Mouse (Mus musculus) limb, embryonic 11.5 days (tissue): ENCODE measurements around the gene Olfr1386. TPM values are rescaled to one million over a fixed set of nuclear protein-coding genes. Genes with fewer than 3 reads are reported as not detected.
"Not testable (repeated sequence)": the region's sequence is repeated elsewhere in the genome, so short reads cannot be mapped to it uniquely, and the experiment has no call there.

Experiments used
- ATAC-seq: fragments of 200-750 bp; cut with Nextera tagmentation; 2 replicates; pipeline ENCODE4 v1.8.0; 2017; ENCODE audit warnings: low read depth; ENCODE audit not compliant: insufficient number of reproducible peaks, low FRiP score, low TSS enrichment
- DNase-seq: peaks from one replicate; pipeline ENCODE4 v3.0.0-alpha.2; 2015; ENCODE audit warnings: low spot score
- H3K27ac ChIP-seq: fragments of 300-500 bp; sonication (generic); replicated peaks from 2 replicates; pipeline ENCODE4 v1.5.1; 2014; ENCODE audit warnings: low read depth, mild to moderate bottlenecking, low read length
- H3K27me3 ChIP-seq: fragments of 300-500 bp; sonication (generic); 2 replicates; pipeline ENCODE4 v1.6.1; 2014; ENCODE audit warnings: mild to moderate bottlenecking, low read length, mixed read lengths; ENCODE audit not compliant: control insufficient read depth, insufficient read depth
- H3K36me3 ChIP-seq: fragments of 300-500 bp; sonication (generic); 2 replicates; pipeline ENCODE4 v1.6.1; 2014; ENCODE audit warnings: mild to moderate bottlenecking, low read length, moderate library complexity, mixed read lengths; ENCODE audit not compliant: control insufficient read depth, insufficient read depth
- H3K4me1 ChIP-seq: fragments of 300-500 bp; sonication (generic); 2 replicates; pipeline ENCODE4 v1.6.1; 2014; ENCODE audit warnings: low read length, mixed read lengths; ENCODE audit not compliant: control insufficient read depth, insufficient read depth
- H3K4me2 ChIP-seq: fragments of 300-500 bp; sonication (generic); 2 replicates; pipeline ENCODE4 v1.6.1; 2014; ENCODE audit warnings: low read depth, mild to moderate bottlenecking, moderate library complexity; ENCODE audit not compliant: severe bottlenecking
- H3K4me3 ChIP-seq: fragments of 300-500 bp; sonication (generic); 2 replicates; pipeline ENCODE4 v1.5.1; 2014; ENCODE audit warnings: low read depth, low read length
- H3K9ac ChIP-seq: fragments of 300-500 bp; sonication (generic); 2 replicates; pipeline ENCODE4 v1.6.1; 2014; ENCODE audit warnings: mild to moderate bottlenecking, low read length
- H3K9me3 ChIP-seq: fragments of 300-500 bp; sonication (generic); 2 replicates; pipeline ENCODE4 v1.6.1; 2016; ENCODE audit warnings: low read length; ENCODE audit not compliant: control insufficient read depth
- WGBS: fragments of 180-500 bp; shearing (Covaris S2); extraction: QIAGEN DNeasy Blood & Tissue Kit; methylation state at CpG from one replicate; pipeline ENCODE4 v1.1.7; 2014; 5-methylcytosine and 5-hydroxymethylcytosine counted together
- polyA plus RNA-seq: library from polyadenylated mRNA; unstranded; fragments of >200 nt; fragmentation: Nextera tagmentation; extraction: Ambion mirVana; gene quantifications from 2 replicates; pipeline ENCODE4 v1.2.1, GENCODE M21; 2014

The Olfr1386 gene
- polyA plus RNA-seq, result not detected in 2 replicates

DNA sequence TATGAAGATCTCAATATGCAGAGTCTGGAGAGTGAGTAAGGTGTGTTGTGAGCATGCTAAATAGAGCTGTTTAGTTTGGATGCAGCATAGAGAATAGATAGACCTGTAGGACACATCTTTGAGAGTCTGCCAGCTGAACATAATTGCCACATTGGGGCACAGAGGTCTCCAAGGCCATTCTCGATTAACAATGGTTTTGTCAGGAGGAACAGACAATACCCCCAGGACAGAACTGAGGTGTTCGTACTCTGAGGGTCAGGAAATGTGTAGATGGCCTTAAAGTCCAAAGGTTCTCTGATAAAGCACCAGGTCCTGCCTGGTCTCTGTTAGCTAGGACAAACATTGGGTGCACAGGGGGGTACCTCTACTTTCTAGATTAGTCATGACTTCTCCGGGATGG is at the start of gene Olfr1386:
Olfr1386 (plus strand) TSS at position 301 of the 400 bp plus-strand sequence.
- not testable (repeated sequence) for H3K9ac ChIP-seq, ATAC-seq, H3K27ac ChIP-seq, H3K4me2 ChIP-seq, DNase-seq, H3K4me3 ChIP-seq, H3K27me3 ChIP-seq, H3K9me3 ChIP-seq, H3K4me1 ChIP-seq, H3K36me3 ChIP-seq
- WGBS, result 86% methylated on average over 2 of the region's 3 CpGs

DNA sequence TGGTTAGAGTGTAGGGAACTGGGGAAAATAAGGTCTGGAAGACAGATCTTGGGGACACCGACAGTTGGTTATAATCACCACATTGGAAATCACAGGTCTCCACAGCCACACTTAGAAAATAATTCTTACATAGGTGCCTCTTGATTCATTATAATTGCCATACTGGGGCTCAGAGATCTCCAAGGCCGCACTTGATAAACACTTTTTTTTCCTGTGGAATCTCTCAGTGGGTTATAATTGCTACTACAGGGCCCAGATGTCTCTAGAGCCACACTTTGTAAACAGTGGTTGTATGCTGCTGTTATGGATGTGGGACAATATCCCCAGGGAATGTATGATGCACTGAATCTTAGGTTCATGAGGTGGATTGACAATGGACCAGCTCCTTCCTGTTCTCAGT is 42.1 kb upstream of the Olfr1386 start, which contains the start of gene Olfr1389:
Olfr1389 (plus strand) TSS at position 301 of the 400 bp plus-strand sequence.
- no peak within 1 kb of the TSS for H3K27ac ChIP-seq
- DNase-seq, result no peak
- ATAC-seq, result no peak
- H3K4me3 ChIP-seq, result no peak within 1 kb of the TSS
- 90% methylated on average over 2 of the region's 2 CpGs for WGBS
- no peaks in the 10 kb centered on the region for H3K27me3 ChIP-seq
- H3K4me2 ChIP-seq, result no peak within 1 kb of the TSS
- H3K4me1 ChIP-seq, result no peaks in the 10 kb centered on the region
- H3K36me3 ChIP-seq, result no peaks in the 10 kb centered on the region
- H3K9me3 ChIP-seq, result no peaks in the 10 kb centered on the region
- H3K9ac ChIP-seq, result no peak within 1 kb of the TSS

- Histone ChIP-seq H3K27ac (no peak overlapping the region), H3K36me3 (no peaks in the 10 kb centered on the region), H3K27me3 (no peaks in the 10 kb centered on the region), H3K9me3 (no peaks in the 10 kb centered on the region), H3K4me3 (no peak overlapping the region), H3K4me2 (no peak overlapping the region), H3K4me1 (no peaks in the 10 kb centered on the region), H3K9ac (no peak overlapping the region)
- no peak for ATAC-seq
- 88% methylated on average over 1 of the region's 1 CpGs for WGBS
- DNase-seq, result no peak
Measured at GRCm38 (mm10) chr11:49425257-49425927, 39.5 kb upstream of the Olfr1386 start.

GRCm38 (mm10) chr11:49429641-49430040 is 35.2 kb upstream of the Olfr1386 start:
- no peak overlapping the region for H3K4me2 ChIP-seq
- no peak overlapping the region for H3K4me3 ChIP-seq
- H3K4me1 ChIP-seq, result no peaks in the 10 kb centered on the region
- H3K36me3 ChIP-seq, result no peaks in the 10 kb centered on the region
- no peak overlapping the region for H3K27ac ChIP-seq
- H3K9ac ChIP-seq, result no peak overlapping the region
- 84% methylated on average over 2 of the region's 2 CpGs for WGBS
- no peaks in the 10 kb centered on the region for H3K27me3 ChIP-seq
- H3K9me3 ChIP-seq, result no peaks in the 10 kb centered on the region
- no peak for ATAC-seq
- no peak for DNase-seq

DNA sequence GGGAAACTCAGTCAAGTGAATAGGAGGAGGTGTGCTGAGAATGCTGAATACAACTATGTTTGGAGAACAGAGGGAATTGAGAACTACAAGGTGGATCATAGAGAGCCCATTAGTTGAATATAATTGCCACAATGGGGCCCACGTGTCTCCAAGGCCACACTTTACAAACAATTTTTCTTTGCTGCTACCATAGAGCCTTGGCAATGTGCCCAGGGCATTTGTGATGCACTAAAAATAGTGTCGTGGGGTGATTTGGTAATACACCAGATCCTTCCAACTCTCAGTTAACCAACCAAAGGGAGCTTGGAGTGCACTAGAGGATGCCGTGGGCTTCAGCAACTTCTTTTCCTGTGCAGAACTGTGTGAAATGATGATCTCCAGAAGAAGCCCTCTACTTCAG is 28.4 kb upstream of the Olfr1386 start, which contains the start of gene Olfr1388:
Olfr1388 (plus strand) TSS at position 214 of the 400 bp plus-strand sequence.
- Histone ChIP-seq H3K4me3 (no peak within 1 kb of the TSS), H3K27me3 (no peaks in the 10 kb centered on the region), H3K9ac (no peak within 1 kb of the TSS), H3K4me2 (no peak within 1 kb of the TSS), H3K27ac (no peak within 1 kb of the TSS), H3K9me3 (no peaks in the 10 kb centered on the region), H3K36me3 (no peaks in the 10 kb centered on the region), H3K4me1 (no peaks in the 10 kb centered on the region)
- no peak for ATAC-seq
- 85% methylated on average over 3 of the region's 3 CpGs for WGBS
- DNase-seq, result no peak

- Histone ChIP-seq H3K27ac (no peak within 1 kb of the TSS), H3K4me1 (no peaks in the 10 kb centered on the region), H3K9me3 (no peaks in the 10 kb centered on the region), H3K9ac (no peak within 1 kb of the TSS), H3K36me3 (no peaks in the 10 kb centered on the region), H3K4me3 (no peak within 1 kb of the TSS), H3K4me2 (no peak within 1 kb of the TSS), H3K27me3 (no peaks in the 10 kb centered on the region)
- ATAC-seq, result no peak
- WGBS, result 74% methylated on average over 1 of the region's 1 CpGs
- DNase-seq, result no peak
Measured at GRCm38 (mm10) chr11:49455043-49455442, 9.8 kb upstream of the Olfr1386 start, which contains the start of gene Olfr1387. Gene Olfr1387 (plus strand): TSS chr11:49455343.

DNA sequence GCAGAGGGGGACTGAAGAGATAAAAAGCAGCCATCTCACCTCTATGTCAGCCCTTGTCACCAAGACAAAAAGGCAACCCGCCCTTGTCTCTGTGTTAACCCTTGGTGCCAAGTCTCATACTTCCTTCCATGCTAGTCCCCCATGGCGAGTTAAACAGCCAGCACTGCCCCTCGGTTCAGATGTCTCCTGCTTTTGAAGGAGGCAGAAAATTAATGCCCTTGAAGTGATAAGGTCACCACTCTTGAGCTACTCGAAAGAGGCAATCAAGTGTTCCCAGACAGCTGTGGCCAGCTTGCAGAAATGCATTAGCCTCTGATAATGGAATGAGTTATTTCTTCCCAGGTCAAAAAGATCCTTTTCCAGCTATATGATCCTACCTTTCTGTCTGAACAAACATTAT is 21.1 kb downstream of the Olfr1386 start:
- Histone ChIP-seq H3K4me1 (no peaks in the 10 kb centered on the region), H3K9ac (no peak overlapping the region), H3K4me3 (no peak overlapping the region), H3K27me3 (no peaks in the 10 kb centered on the region), H3K27ac (no peak overlapping the region), H3K4me2 (no peak overlapping the region), H3K36me3 (no peaks in the 10 kb centered on the region), H3K9me3 (no peaks in the 10 kb centered on the region)
- ATAC-seq (no peak), DNase-seq (no peak)
- WGBS, result 38% methylated on average over 4 of the region's 4 CpGs

DNA sequence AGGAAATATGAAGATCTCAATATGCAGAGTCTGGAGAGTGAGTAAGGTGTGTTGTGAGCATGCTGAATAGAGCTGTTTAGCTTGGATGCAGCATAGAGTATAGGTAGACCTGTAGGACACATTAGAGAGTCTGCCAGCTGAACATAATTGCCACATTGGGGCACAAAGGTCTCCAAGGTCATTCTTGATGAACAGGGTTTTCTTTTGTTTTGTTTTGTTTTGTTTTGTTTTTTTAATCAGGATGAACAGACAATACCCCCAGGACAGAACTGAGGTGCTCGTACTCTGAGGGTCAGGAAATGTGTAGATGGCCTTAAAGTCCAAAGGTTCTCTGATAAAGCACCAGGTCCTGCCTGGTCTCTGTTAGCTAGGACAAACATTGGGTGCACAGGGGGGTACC is 23.9 kb downstream of the Olfr1386 start, which contains the start of gene Olfr1385:
Olfr1385 (plus strand) TSS at position 301 of the 400 bp plus-strand sequence.
- H3K9ac ChIP-seq, H3K27me3 ChIP-seq, H3K4me1 ChIP-seq, H3K9me3 ChIP-seq, H3K36me3 ChIP-seq, H3K4me3 ChIP-seq, H3K4me2 ChIP-seq, ATAC-seq, DNase-seq, H3K27ac ChIP-seq: not testable (repeated sequence)
- WGBS, result 82% methylated on average over 1 of the region's 1 CpGs
